Mouse (Mus musculus): ENCODE data around the gene Muc15. TPM values are rescaled to one million over a fixed set of nuclear protein-coding genes. Genes with fewer than 3 reads are reported as not detected.

Muc15 gene
- total RNA-seq (2021) = not detected
- long read RNA-seq, experiment 1 = 0 reads
- long read RNA-seq, experiment 2 = 0 reads

DNA sequence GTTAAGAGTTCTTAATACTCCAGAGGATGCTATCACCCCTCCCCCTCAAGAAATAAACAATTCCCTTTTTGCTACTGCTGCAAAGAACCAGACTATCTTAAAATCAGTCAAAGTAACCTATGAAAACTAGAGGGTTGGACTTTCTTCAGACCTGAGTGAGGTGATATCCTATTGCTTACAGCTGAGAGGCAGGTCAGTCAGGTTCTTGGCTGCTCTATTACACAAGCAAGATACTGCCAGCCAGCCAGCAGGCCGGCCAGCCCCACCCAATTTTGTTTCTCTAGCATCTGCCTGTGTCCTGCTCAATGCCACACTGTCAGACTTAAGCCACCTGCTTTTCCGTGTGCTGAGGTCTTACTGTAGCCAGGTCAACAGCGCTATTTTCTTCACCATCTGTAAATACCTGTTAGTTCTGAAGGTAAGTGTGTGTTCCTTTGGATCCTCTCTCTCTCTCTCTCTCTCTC, at the start of gene Muc15:
Gene Muc15, plus strand, starts transcription at position 51 of the 464 bp plus-strand sequence.
- intact Hi-C loops (cut with DNase I) = no loop called here
- no peak for DNase-seq

DNA sequence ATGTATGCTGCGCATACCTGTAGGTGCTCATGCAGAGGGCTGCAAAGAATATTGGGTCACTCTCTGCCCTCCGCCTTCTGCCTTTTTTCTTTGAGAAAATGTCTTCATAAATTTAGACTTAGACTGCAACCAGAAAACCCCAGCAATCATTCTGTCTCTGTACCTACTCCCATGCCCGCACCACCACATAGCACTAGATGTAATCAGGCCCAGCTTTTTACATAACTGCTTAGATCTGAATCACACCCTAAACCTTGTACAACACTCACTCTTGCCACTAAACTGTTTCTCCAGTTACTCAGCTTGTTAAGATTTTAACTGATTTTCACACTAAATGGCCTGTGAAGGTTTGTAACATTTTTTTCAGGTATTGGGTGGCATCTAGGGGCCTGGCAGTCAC, 11.7 kb upstream of the Muc15 start:
- no peak for DNase-seq
- intact Hi-C loops (cut with DNase I) = no loop called here

DNA sequence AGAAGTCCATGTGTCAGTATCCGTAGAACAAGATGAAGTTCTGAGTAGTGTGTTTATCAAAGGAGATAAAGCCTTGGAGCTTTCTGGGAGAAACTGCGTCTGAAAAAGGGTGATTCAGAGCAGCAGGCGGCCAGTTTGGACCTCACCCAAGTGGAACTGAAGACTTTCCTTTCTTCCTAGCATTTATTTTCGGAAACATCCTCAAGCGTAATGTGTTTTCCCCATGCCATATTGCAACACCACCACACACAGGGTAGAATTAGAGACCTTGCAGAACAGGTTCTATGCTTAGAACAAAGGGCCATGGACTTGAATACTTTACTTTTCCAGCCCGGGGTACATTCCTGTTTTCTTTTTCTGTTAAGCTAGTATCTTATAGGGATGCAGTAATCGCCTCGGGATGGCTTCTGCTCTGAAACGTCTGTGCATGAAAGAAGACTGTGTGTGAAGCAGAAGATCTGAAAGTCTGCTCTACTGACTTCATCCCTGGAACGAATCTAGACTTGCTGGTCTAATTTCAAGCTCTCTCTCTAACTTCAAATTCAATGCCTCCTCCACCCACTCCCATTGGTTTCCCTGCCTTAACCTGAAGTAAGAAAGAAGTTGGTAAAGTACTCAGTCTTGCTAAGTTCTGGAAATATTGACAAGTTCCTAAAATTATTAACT, 11.0 kb upstream of the Muc15 start:
- DNase-seq = peak in 1 of 2 experiments; percentile 5
- intact Hi-C loops (cut with DNase I) = no loop called here

- no peak for DNase-seq
- intact Hi-C loops (cut with DNase I) = no loop called here
Measured at GRCm38 (mm10) chr2:110719051-110719450, 2.1 kb upstream of the Muc15 start.

GRCm38 (mm10) chr2:110722208-110722607, 1.1 kb downstream of the Muc15 start:
- no peak for DNase-seq
- intact Hi-C loops (cut with DNase I) = no loop called here

- intact Hi-C loops (cut with DNase I) = no loop called here
- DNase-seq = no peak
Measured at GRCm38 (mm10) chr2:110726106-110726505, 5.0 kb downstream of the Muc15 start.

- intact Hi-C loops (cut with DNase I) = no loop called here
- no peak for DNase-seq
Measured at GRCm38 (mm10) chr2:110737236-110737635, 16.1 kb downstream of the Muc15 start.

DNA sequence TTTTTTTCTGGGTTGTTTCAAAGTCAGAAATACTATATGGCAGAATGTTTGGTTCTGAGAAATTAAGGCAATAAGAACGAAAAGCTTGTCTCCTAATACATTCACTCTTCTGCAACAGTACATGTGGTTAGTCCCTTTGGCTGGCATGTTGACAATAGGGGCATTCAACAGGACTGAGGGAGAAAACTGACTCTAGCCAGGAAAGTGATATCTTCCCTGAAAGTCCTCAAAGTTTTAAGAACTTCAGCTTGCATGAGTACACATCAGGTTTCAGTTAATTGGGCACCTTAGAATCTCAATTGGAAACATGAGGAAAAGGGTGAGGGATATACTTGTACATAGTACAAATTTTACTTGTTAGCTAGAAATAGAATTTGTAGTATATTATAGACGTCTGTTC, 16.8 kb downstream of the Muc15 start:
- intact Hi-C loops (cut with DNase I) = no loop called here
- DNase-seq = no peak

DNA sequence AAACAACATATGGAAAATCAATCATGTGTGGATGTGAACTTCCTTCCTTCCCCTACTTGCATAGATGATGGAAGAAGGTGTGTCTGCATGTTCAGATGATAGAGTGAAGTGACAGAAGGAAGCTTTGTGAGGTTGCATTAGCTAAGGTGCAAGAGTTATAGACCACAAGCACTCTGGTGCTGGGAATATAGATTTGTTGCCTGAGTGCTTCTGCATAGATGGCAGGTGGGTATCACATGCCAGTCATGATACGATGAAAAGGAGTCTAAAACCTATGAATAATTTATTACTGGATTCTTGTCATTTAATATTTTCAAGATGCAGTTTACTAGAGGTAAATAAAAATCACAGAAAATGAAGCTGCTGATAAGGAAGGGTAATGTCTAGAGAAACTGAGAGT, 18.6 kb downstream of the Muc15 start:
- intact Hi-C loops (cut with DNase I) = no loop called here
- no peak for DNase-seq

DNA sequence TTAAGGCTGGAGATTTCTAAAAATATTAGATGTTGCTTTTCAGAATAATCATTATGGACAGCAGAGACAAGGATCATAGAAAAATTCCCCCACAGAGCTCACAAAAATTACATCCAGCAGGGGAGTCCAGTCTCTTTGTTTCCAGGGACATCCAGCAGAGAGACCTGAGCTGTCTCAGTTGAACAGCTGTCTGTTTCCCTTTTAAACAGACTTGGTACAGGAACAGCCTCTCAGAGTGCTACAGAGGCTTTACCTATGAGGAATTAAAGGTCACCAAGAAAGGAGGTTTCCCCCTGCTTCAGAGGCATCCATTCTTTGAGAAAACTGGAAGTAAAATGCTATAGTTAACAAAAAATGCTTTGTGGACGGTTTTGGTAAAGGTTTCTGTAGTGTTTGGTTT, 19.4 kb downstream of the Muc15 start:
- no peak for DNase-seq
- intact Hi-C loops (cut with DNase I) = no loop called here

GRCm38 (mm10) chr2:110757556-110757955, 36.4 kb downstream of the Muc15 start:
- intact Hi-C loops (cut with DNase I) = no loop called here
- no peak for DNase-seq

DNA sequence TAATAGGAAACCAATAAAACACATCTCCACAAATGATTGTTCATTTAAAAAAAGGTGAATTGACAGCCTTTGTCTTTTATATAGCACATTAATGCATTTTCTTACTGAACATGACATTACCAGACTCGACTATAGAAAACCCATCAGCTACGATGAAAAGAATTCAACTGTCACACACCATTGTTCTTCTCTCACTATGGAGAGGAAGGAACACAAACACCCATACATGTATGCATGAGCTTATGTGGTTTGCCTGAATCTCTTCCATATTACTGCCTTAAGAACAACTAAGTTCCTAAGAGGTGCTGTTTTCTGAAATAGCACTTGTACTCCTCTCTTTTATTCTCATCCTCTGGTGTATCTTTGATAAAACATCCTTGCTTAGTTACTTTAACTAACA, 38.3 kb downstream of the Muc15 start:
- intact Hi-C loops (cut with DNase I) = no loop called here
- no peak for DNase-seq

DNA sequence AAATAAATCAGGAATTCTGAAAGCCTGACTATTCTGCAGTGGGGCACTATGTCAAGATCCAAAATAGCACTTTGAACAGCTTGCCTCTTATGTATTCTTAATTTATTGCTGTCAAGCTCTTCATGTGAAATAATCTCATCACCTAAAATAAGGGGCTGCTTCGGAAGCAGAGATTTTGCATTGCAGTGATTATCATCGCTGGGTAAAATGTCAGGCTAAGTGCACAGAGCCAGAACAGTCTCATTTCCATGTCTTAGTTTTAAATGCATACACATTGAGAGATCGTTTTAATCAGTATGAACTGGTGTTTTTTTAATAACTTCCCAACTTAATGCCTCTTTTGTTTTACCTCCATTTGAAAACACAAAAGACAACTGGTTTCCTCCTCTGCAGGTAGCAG, 66.3 kb downstream of the Muc15 start:
- intact Hi-C loops (cut with DNase I) = no loop called here
- no peak for DNase-seq

Other genes with a start within 250 kb of the Muc15 start
- gene Slc5a12, start 124.0 kb upstream of the Muc15 start, total RNA-seq (2021) = not detected
- gene Ano3, start 229.6 kb downstream of the Muc15 start, total RNA-seq (2021) = not detected

Measured in gastrocnemius, postnatal 36 days (tissue).